Mouse (Mus musculus): ENCODE measurements at regions not wholly inside any gene's neighbourhood (a gene's known extent, or its start where the extent isn't known, plus 50 kb on each side); places are given as distances from the start of the nearest gene placed in this dataset.

DNA sequence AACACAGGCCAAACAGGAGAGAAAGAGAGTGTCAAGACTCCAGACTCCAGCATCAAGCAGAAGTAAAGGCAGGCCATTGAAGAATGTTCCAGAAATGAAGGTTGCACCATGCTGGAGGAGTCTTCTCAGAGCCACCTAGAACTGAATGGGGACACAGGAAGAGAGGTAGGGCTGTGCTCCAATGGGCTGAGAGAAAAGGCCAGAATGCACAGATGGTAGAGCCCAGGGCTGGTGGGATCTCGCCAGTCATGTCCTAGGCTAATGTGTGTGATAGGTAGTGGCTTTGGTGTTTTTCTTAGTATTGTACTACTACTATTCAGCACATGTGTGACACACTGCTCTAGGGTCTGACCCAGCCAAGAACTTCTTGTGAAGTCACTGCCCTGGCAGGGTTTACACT is 117.9 kb downstream of the Vegfa start:
- no peak for DNase-seq
- H3K79me2 ChIP-seq (replicated peaks; ENCODE audit: control insufficient read depth, insufficient read depth, low read length), result no peaks in the 10 kb centered on the region
- H3K27ac ChIP-seq, result no peak overlapping the region
- no peaks in the 10 kb centered on the region for H3K27me3 ChIP-seq (ENCODE audit: control insufficient read depth, insufficient read depth, low read length)
- H3K4me1 ChIP-seq (ENCODE audit: control insufficient read depth, insufficient read depth, low read length), result peaks cover 6% of the 10 kb centered on the region; the same call in 1 of the 2 replicates
- intact Hi-C loops (cut with DNase I), result loop anchor here (5.0 kb wide), 1 partner anchor 93 kb away; no protein-coding TSS in a partner anchor
- H3K4me3 ChIP-seq, result no peak overlapping the region
- no peaks in the 10 kb centered on the region for H3K36me3 ChIP-seq (ENCODE audit: control insufficient read depth, insufficient read depth, low read length)
- WGBS, result 94% methylated on average over 1 of the region's 1 CpGs
- no peak for TF ChIP-seq EP300 (IDR thresholded peaks at IDR 0.05; ENCODE audit: insufficient read depth, low read depth, low read length)
- no peak for TF ChIP-seq CTCF (IDR thresholded peaks at IDR 0.05)
- no peak for TF ChIP-seq POLR2A (IDR thresholded peaks at IDR 0.05; ENCODE audit: insufficient read depth, low read depth, low read length)
- no peak overlapping the region for H3K9ac ChIP-seq (ENCODE audit: low read depth, low read length)

DNA sequence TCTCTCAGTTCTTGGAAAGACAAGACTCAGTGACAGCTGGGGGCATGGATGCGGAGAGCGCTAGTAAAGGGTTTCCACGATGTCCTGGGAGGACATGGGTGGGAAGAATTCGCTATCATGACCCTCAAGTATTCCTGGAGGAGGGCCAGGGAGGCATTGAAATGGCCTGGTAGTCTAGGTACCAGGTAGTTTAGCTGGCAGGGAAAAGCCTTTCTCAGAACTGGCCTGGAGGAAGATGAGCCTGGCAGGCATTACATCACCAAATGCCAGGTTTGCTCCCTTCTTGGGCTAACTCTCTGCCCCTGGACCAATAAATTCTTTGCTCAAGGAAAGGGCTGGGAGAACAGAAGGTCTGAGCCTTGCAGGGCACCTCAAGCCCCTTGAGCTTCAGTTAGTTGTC is 118.5 kb downstream of the Vegfa start:
- H3K4me1 ChIP-seq (ENCODE audit: control insufficient read depth, insufficient read depth, low read length), result peaks cover 4% of the 10 kb centered on the region; the same call in 1 of the 2 replicates
- no peaks in the 10 kb centered on the region for H3K36me3 ChIP-seq (ENCODE audit: control insufficient read depth, insufficient read depth, low read length)
- WGBS, result 78% methylated on average over 4 of the region's 4 CpGs
- TF ChIP-seq CTCF (IDR thresholded peaks at IDR 0.05), result no peak
- no peak for TF ChIP-seq POLR2A (IDR thresholded peaks at IDR 0.05; ENCODE audit: insufficient read depth, low read depth, low read length)
- no peak for TF ChIP-seq EP300 (IDR thresholded peaks at IDR 0.05; ENCODE audit: insufficient read depth, low read depth, low read length)
- no peak overlapping the region for H3K27ac ChIP-seq
- H3K27me3 ChIP-seq (ENCODE audit: control insufficient read depth, insufficient read depth, low read length), result no peaks in the 10 kb centered on the region
- no peaks in the 10 kb centered on the region for H3K79me2 ChIP-seq (replicated peaks; ENCODE audit: control insufficient read depth, insufficient read depth, low read length)
- intact Hi-C loops (cut with DNase I), result loop anchor here (5.0 kb wide), 1 partner anchor 94 kb away; no protein-coding TSS in a partner anchor
- no peak for DNase-seq
- no peak overlapping the region for H3K4me3 ChIP-seq
- H3K9ac ChIP-seq (ENCODE audit: low read depth, low read length), result no peak overlapping the region

DNA sequence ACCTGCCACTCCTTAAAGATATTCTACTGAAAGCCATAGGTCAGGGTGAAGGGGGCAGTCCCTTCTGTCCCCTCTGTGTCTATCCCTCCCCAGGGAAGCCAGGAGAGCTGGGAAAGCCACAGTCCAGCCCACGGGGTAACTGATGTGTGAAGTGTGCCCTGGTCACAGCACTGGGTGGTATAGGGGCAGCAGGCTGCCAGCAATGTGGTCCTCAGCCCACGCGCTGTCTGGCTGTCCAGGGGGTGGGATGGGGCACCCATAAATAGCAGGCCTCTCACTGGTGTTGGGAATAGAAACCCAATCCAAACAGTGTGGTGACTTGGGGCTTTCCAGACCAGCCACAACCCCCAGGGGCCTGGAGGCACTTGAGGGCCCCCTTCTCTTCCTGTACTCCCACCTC is 120.0 kb downstream of the Vegfa start:
- peaks cover 4% of the 10 kb centered on the region; the same call in 1 of the 2 replicates for H3K4me1 ChIP-seq (ENCODE audit: control insufficient read depth, insufficient read depth, low read length)
- H3K27ac ChIP-seq, result peak overlapping the region; percentile 87
- TF ChIP-seq EP300 (IDR thresholded peaks at IDR 0.05; ENCODE audit: insufficient read depth, low read depth, low read length) (no peak), CTCF (IDR thresholded peaks at IDR 0.05) (no peak), POLR2A (IDR thresholded peaks at IDR 0.05; ENCODE audit: insufficient read depth, low read depth, low read length) (no peak)
- H3K4me3 ChIP-seq, result no peak overlapping the region
- intact Hi-C loops (cut with DNase I), result loop anchor here (5.0 kb wide), 1 partner anchor 95 kb away; no protein-coding TSS in a partner anchor
- no peaks in the 10 kb centered on the region for H3K27me3 ChIP-seq (ENCODE audit: control insufficient read depth, insufficient read depth, low read length)
- H3K36me3 ChIP-seq (ENCODE audit: control insufficient read depth, insufficient read depth, low read length), result no peaks in the 10 kb centered on the region
- no peak for DNase-seq
- 95% methylated on average over 3 of the region's 3 CpGs for WGBS
- H3K9ac ChIP-seq (ENCODE audit: low read depth, low read length), result no peak overlapping the region
- H3K79me2 ChIP-seq (replicated peaks; ENCODE audit: control insufficient read depth, insufficient read depth, low read length), result no peaks in the 10 kb centered on the region

DNA sequence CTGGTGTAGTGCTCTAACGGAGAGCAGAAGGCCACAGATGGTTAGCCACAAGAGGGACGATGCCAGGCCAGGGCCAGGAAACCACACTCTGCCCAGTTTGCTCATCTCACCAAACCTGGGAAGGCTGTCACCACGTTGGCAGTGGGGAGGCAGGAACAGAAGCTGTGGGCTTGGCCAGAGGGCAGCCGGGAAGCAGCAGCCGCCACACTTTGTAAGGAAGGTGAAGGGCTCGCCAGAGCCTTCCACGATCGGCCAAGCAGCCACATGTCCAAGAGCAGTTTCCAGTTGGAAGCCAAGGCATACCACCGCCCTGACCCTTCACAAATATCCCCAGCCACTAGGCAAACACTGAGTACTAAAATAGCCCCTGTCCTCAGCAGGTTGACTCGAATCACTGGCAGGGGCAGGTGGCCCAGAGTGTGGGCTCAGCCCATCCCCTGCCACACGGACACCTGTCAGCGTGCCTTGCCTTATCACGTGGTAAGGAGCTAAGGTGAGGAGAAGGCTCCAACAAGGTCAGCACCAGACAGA is 120.9 kb downstream of the Vegfa start:
- H3K79me2 ChIP-seq (replicated peaks; ENCODE audit: control insufficient read depth, insufficient read depth, low read length), result no peaks in the 10 kb centered on the region
- peaks cover 4% of the 10 kb centered on the region; the same call in 1 of the 2 replicates for H3K4me1 ChIP-seq (ENCODE audit: control insufficient read depth, insufficient read depth, low read length)
- intact Hi-C loops (cut with DNase I), result loop anchor here (2.0 to 5.0 kb wide), 2 partner anchors 22 to 96 kb away; no protein-coding TSS in a partner anchor
- DNase-seq, result peak; percentile 53 to 81
- no peaks in the 10 kb centered on the region for H3K36me3 ChIP-seq (ENCODE audit: control insufficient read depth, insufficient read depth, low read length)
- 56% methylated on average over 13 of the region's 13 CpGs for WGBS
- no peak overlapping the region for H3K9ac ChIP-seq (ENCODE audit: low read depth, low read length)
- no peak overlapping the region for H3K4me3 ChIP-seq
- TF ChIP-seq EP300 (IDR thresholded peaks at IDR 0.05; ENCODE audit: insufficient read depth, low read depth, low read length) (peak; percentile 84; the same call in 1 of the 2 replicates), POLR2A (IDR thresholded peaks at IDR 0.05; ENCODE audit: insufficient read depth, low read depth, low read length) (no peak)
- no peaks in the 10 kb centered on the region for H3K27me3 ChIP-seq (ENCODE audit: control insufficient read depth, insufficient read depth, low read length)
- peak overlapping the region; percentile 87 for H3K27ac ChIP-seq

GRCm38 (mm10) chr17:45910245-45910644 is 121.9 kb downstream of the Vegfa start:
- no peak for DNase-seq
- no peak for TF ChIP-seq CTCF (IDR thresholded peaks at IDR 0.05)
- TF ChIP-seq EP300 (IDR thresholded peaks at IDR 0.05; ENCODE audit: insufficient read depth, low read depth, low read length), result 0 out of 2 replicates have a peak, but pooled peaks have one; percentile 30
- WGBS, result 84% methylated on average over 3 of the region's 3 CpGs
- peaks cover 4% of the 10 kb centered on the region; the same call in 1 of the 2 replicates for H3K4me1 ChIP-seq (ENCODE audit: control insufficient read depth, insufficient read depth, low read length)
- H3K27ac ChIP-seq, result peak overlapping the region; percentile 4; the same call in 1 of the 2 replicates
- no peak overlapping the region for H3K9ac ChIP-seq (ENCODE audit: low read depth, low read length)
- no peaks in the 10 kb centered on the region for H3K79me2 ChIP-seq (replicated peaks; ENCODE audit: control insufficient read depth, insufficient read depth, low read length)
- no peaks in the 10 kb centered on the region for H3K36me3 ChIP-seq (ENCODE audit: control insufficient read depth, insufficient read depth, low read length)
- no peak overlapping the region for H3K4me3 ChIP-seq
- intact Hi-C loops (cut with DNase I), result loop anchor here (2.0 to 5.0 kb wide), 2 partner anchors 21 to 97 kb away; no protein-coding TSS in a partner anchor
- H3K27me3 ChIP-seq (ENCODE audit: control insufficient read depth, insufficient read depth, low read length), result no peaks in the 10 kb centered on the region

GRCm38 (mm10) chr17:45907587-45907986 is 124.6 kb downstream of the Vegfa start:
- Histone ChIP-seq H3K9ac (ENCODE audit: low read depth, low read length) (no peak overlapping the region), H3K4me1 (ENCODE audit: control insufficient read depth, insufficient read depth, low read length) (peaks cover 6% of the 10 kb centered on the region; the same call in 1 of the 2 replicates), H3K27ac (no peak overlapping the region), H3K79me2 (replicated peaks; ENCODE audit: control insufficient read depth, insufficient read depth, low read length) (no peaks in the 10 kb centered on the region), H3K36me3 (ENCODE audit: control insufficient read depth, insufficient read depth, low read length) (no peaks in the 10 kb centered on the region), H3K27me3 (ENCODE audit: control insufficient read depth, insufficient read depth, low read length) (no peaks in the 10 kb centered on the region), H3K4me3 (no peak overlapping the region)
- intact Hi-C loops (cut with DNase I), result loop anchor here (5.0 kb wide), 1 partner anchor 55 kb away; no protein-coding TSS in a partner anchor
- no peak for TF ChIP-seq EP300 (IDR thresholded peaks at IDR 0.05; ENCODE audit: insufficient read depth, low read depth, low read length)
- TF ChIP-seq POLR2A (IDR thresholded peaks at IDR 0.05; ENCODE audit: insufficient read depth, low read depth, low read length), result no peak
- no peak for TF ChIP-seq CTCF (IDR thresholded peaks at IDR 0.05)
- no peak for DNase-seq
- WGBS, result 62% methylated on average over 11 of the region's 11 CpGs
